Mouse (Mus musculus) ES-E14 (cell line): ENCODE data around the gene Arhgap21.

Experiments used
- CHD2 ChIP-seq: IDR thresholded peaks from 2 replicates; pipeline ENCODE4 v1.6.1; 2014; ENCODE audit warnings: mild to moderate bottlenecking, low read depth, low read length, inconsistent platforms
- HCFC1 ChIP-seq: IDR thresholded peaks from 2 replicates; pipeline ENCODE4 v1.6.1; 2012; ENCODE audit warnings: low read length, inconsistent platforms, borderline replicate concordance; ENCODE audit not compliant: insufficient read depth
- MAFK ChIP-seq: IDR thresholded peaks from 2 replicates; pipeline ENCODE4 v1.6.1; 2014; ENCODE audit warnings: mild to moderate bottlenecking, low read depth, low read length, inconsistent platforms; ENCODE audit not compliant: insufficient read depth

DNA sequence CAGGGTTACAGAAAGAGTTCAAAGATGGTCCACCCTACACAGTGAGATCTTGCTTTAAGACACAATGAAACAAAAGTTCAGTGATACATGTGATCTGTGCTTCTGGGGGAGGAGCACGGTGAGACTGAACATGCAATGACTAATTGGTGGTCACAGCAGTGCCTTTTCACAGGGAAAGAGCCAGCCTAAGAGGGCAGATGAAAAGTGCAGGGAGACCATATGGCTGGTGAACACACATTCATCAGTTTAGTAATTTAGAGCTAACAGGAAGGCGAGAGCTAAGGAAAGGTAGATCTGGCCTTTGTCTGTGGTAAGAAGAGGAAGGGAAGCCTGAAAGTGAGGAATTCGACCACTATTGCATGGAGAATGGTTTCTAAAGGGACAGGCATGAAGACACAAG, 102.9 kb downstream of the Arhgap21 start:
- no peak for TF ChIP-seq HCFC1
- no peak for TF ChIP-seq MAFK
- TF ChIP-seq CHD2: no peak
